9 mouse cellular contexts compared by ENCODE assay signal in genomic region chr16:17928627-17929104, GRCm38 (mm10). TPM values are rescaled to one million over a fixed set of nuclear protein-coding genes. Genes with fewer than 3 reads are reported as not detected.
DNase-seq lines count a peak whose midpoint lies in the region; ATAC-seq and TF ChIP-seq lines count a peak whose summit lies in the region.
"Had no signal": no experiment of that assay in that cellular context is flagged by ENCODE, and none has a peak within 500 bp of the region (broad histone marks: within the 10 kb centered on the region; RNA-seq: fewer than 3 reads in every experiment).

No protein-coding gene starts in this region.

- peak overlapping the region; percentile 73 to 83 (median 83) for H3K4me3 ChIP-seq in CH12.LX (replicated peaks in 1 of 3; ENCODE audit: low read depth in 2 of 3, low read length in 2 of 3, poor library complexity in 1 of 3)
- peak overlapping the region; percentile 74 for H3K4me3 ChIP-seq in bone marrow macrophage, adult 2 months (ENCODE audit: insufficient read depth, low read length)
- peak overlapping the region; percentile 86 for H3K4me3 ChIP-seq in erythroblast, embryonic 14.5 days (replicated peaks)
- H3K4me3 ChIP-seq in heart, embryonic 16.5 days (ENCODE audit: low read length) = peak overlapping the region; percentile 93
- H3K4me3 ChIP-seq in neural tube, embryonic 13.5 days = peak overlapping the region; percentile 86

- peaks cover 3% of the 10 kb centered on the region for H3K27me3 ChIP-seq in CH12.LX (replicated peaks)
- no peaks in the 10 kb centered on the region for H3K27me3 ChIP-seq in erythroblast, embryonic 14.5 days (ENCODE audit: control insufficient read depth)
- no peaks in the 10 kb centered on the region for H3K27me3 ChIP-seq in heart, embryonic 16.5 days (ENCODE audit: control insufficient read depth, insufficient read depth, low read length)
- H3K27me3 ChIP-seq in neural tube, embryonic 13.5 days = no peaks in the 10 kb centered on the region

- no peak for TF ChIP-seq EP300 in CH12.LX (IDR thresholded peaks at IDR 0.05; ENCODE audit: low read length)

- peak overlapping the region; percentile 43 for H3K27ac ChIP-seq in CH12.LX (ENCODE audit: insufficient read depth, low read depth)
- peak overlapping the region; percentile 81 for H3K27ac ChIP-seq in bone marrow macrophage, adult 2 months (ENCODE audit: insufficient read depth, low read depth, low read length)
- peak overlapping the region; percentile 78 for H3K27ac ChIP-seq in heart, embryonic 16.5 days (ENCODE audit: low read length)
- H3K27ac ChIP-seq in neural tube, embryonic 13.5 days (replicated peaks) = peak overlapping the region; percentile 90

- dilution Hi-C loops in CH12.LX (cut with MboI; ENCODE audit: extremely low pct_ligation_motif_present, extremely low pct_unique_long_range_greater_than_20kb, low sequenced_read_pairs) = no loop called here

- no peaks in the 10 kb centered on the region for H3K79me2 ChIP-seq in CH12.LX (replicated peaks; ENCODE audit: control insufficient read depth, extremely low read depth, insufficient read depth, poor library complexity, severe bottlenecking)

- peak; percentile 74 for ATAC-seq in heart, embryonic 16.5 days (replicated peaks; ENCODE audit: extremely low read depth, insufficient read depth, low FRiP score)
- ATAC-seq in neural tube, embryonic 13.5 days (ENCODE audit: low read depth) = peak; percentile 42

- peaks cover 7 to 32% of the 10 kb centered on the region in 2 experiments for H3K4me1 ChIP-seq in CH12.LX (ENCODE audit: control insufficient read depth in 1 of 2, insufficient read depth in 2 of 2)
- H3K4me1 ChIP-seq in bone marrow macrophage, adult 2 months (ENCODE audit: control insufficient read depth, insufficient read depth, low read length) = peaks cover 8% of the 10 kb centered on the region
- H3K4me1 ChIP-seq in erythroblast, embryonic 14.5 days (ENCODE audit: control insufficient read depth) = peaks cover 61% of the 10 kb centered on the region
- H3K4me1 ChIP-seq in heart, embryonic 16.5 days (ENCODE audit: control insufficient read depth, insufficient read depth, low read length) = no peaks in the 10 kb centered on the region; the same call in 1 of the 2 replicates
- H3K4me1 ChIP-seq in neural tube, embryonic 13.5 days (replicated peaks) = peaks cover 26% of the 10 kb centered on the region

- H3K9ac ChIP-seq in CH12.LX (ENCODE audit: insufficient read depth, low read depth) = peak overlapping the region; percentile 83
- peak overlapping the region; percentile 90 for H3K9ac ChIP-seq in heart, embryonic 16.5 days (ENCODE audit: low read length)
- peak overlapping the region; percentile 93 for H3K9ac ChIP-seq in neural tube, embryonic 13.5 days

- TF ChIP-seq CTCF in CH12.LX (conservative IDR thresholded peaks at IDR 0.05 in 1 of 2, IDR thresholded peaks at IDR 0.05 in 1 of 2; ENCODE audit: low read depth in 2 of 2, low read length in 2 of 2) = peak in 1 of 2 experiments; percentile 96; a peak in 2 of 4 replicates
- TF ChIP-seq CTCF in bone marrow macrophage, adult 2 months (IDR thresholded peaks at IDR 0.05; ENCODE audit: low read depth, low read length) = peak; percentile 43

- in situ Hi-C loops in CH12.LX (cut with MboI; ENCODE audit: low pct_ligation_motif_present, low pct_unique_long_range_greater_than_20kb, low sequenced_read_pairs) = no loop called here

- H3K36me3 ChIP-seq in CH12.LX (replicated peaks in 1 of 2; ENCODE audit: control insufficient read depth in 1 of 2, insufficient read depth in 1 of 2, low read length in 1 of 2) = peaks cover 19 to 34% of the 10 kb centered on the region in 2 experiments
- peaks cover 22% of the 10 kb centered on the region for H3K36me3 ChIP-seq in erythroblast, embryonic 14.5 days (ENCODE audit: control insufficient read depth)
- H3K36me3 ChIP-seq in heart, embryonic 16.5 days (ENCODE audit: control insufficient read depth, insufficient read depth) = peaks cover 7% of the 10 kb centered on the region
- H3K36me3 ChIP-seq in neural tube, embryonic 13.5 days = peaks cover 19% of the 10 kb centered on the region

- 0 out of 2 replicates have a peak, but pooled peaks have one; percentile 16 for TF ChIP-seq POLR2A in CH12.LX (IDR thresholded peaks at IDR 0.05; ENCODE audit: low read depth, low read length)
- no peak for TF ChIP-seq POLR2A in bone marrow macrophage, adult 2 months (IDR thresholded peaks at IDR 0.05; ENCODE audit: borderline replicate concordance, low read depth, low read length)

- DNase-seq in CH12.LX (ENCODE audit: extremely low read depth) = peak; percentile 95
- DNase-seq in kidney, postnatal 14 days = peak; percentile 87
- peak; percentile 82 to 88 for DNase-seq in lung, adult 18-20 months
- peak; percentile 51 to 64 for DNase-seq in thymus, adult 18-20 months

- WGBS in heart, embryonic 16.5 days = 0% methylated on average over 9 of the region's 9 CpGs
- WGBS in neural tube, embryonic 13.5 days = under 1% methylated on average over 9 of the region's 9 CpGs

- TF ChIP-seq RAD21 in CH12.LX (IDR thresholded peaks at IDR 0.05; ENCODE audit: low read depth, low read length) = peak; percentile 54

- H3K9me3 ChIP-seq in CH12.LX (replicated peaks; ENCODE audit: low read length) = no peaks in the 10 kb centered on the region
- H3K9me3 ChIP-seq in erythroblast, embryonic 14.5 days (ENCODE audit: control insufficient read depth, low read length) = no peaks in the 10 kb centered on the region
- H3K9me3 ChIP-seq in heart, embryonic 16.5 days (replicated peaks; ENCODE audit: control insufficient read depth, low read length) = no peaks in the 10 kb centered on the region
- H3K9me3 ChIP-seq in neural tube, embryonic 13.5 days = no peaks in the 10 kb centered on the region

- peak overlapping the region; percentile 52 for H3K4me2 ChIP-seq in CH12.LX (ENCODE audit: insufficient read depth, low read depth, poor library complexity, severe bottlenecking)
- H3K4me2 ChIP-seq in heart, embryonic 16.5 days (ENCODE audit: low read depth, low read length) = peak overlapping the region; percentile 99
- peak overlapping the region; percentile 89 for H3K4me2 ChIP-seq in neural tube, embryonic 13.5 days

TF ChIP-seq in CH12.LX, 34 proteins besides CTCF, POLR2A, EP300 and RAD21 (continues in another document):
- TF ChIP-seq CHD1 (IDR thresholded peaks at IDR 0.05; ENCODE audit: low read depth, low read length) (no peak), USF1 (IDR thresholded peaks at IDR 0.05; ENCODE audit: low read depth, low read length) (no peak), E2F4 (IDR thresholded peaks at IDR 0.05; ENCODE audit: insufficient replicate concordance, low read depth, low read length) (no peak), JUND (conservative IDR thresholded peaks at IDR 0.05; ENCODE audit: low read depth, low read length) (no peak), TCF12 (IDR thresholded peaks at IDR 0.05; ENCODE audit: low read depth, low read length) (no peak), MAFK (IDR thresholded peaks at IDR 0.05; ENCODE audit: insufficient replicate concordance, low read length) (no peak), JUN (IDR thresholded peaks at IDR 0.05; ENCODE audit: insufficient read depth, low read depth, low read length) (no peak), MYC (IDR thresholded peaks at IDR 0.05; ENCODE audit: low read depth, low read length) (0 out of 2 replicates have a peak, but pooled peaks have one; percentile 41), BHLHE40 (IDR thresholded peaks at IDR 0.05; ENCODE audit: low read depth, low read length) (no peak)

RNA-seq across cellular contexts. Expression of gene Slc25a1, which starts 0.6 kb away (rescaled TPM):
- total RNA-seq in CH12.LX (2012; rRNA removed) = 106 and 141 TPM in 2 replicates
- 96.5 and 113 TPM in 2 replicates for total RNA-seq in CH12.LX (2014; rRNA removed)
- polyA plus RNA-seq in CH12.LX (2012; ENCODE audit: insufficient read length, low read depth) = 122 and 134 TPM in 2 replicates
- 53.5 and 59.4 TPM in 2 replicates for polyA plus RNA-seq in bone marrow macrophage, adult 2 months (2012; ENCODE audit: insufficient read depth, insufficient read length, missing spikeins)
- polyA plus RNA-seq in erythroblast, embryonic 14.5 days (2012) = 5.4 and 5.9 TPM in 2 replicates
- polyA plus RNA-seq in heart, embryonic 16.5 days (2015; fragmentation: Nextera tagmentation; extraction: Ambion mirVana) = 27.2 and 27.9 TPM in 2 replicates
- 163 and 169 TPM in 2 replicates for polyA plus RNA-seq in neural tube, embryonic 13.5 days (2015; fragmentation: Nextera tagmentation; extraction: Ambion mirVana)

RNA-seq across cellular contexts. Expression of gene Gsc2, which starts 13.8 kb away (rescaled TPM):
- total RNA-seq in CH12.LX (2012; rRNA removed) (not detected in 2 replicates), CH12.LX (2014; rRNA removed) (not detected in 2 replicates)
- polyA plus RNA-seq in CH12.LX (2012; ENCODE audit: insufficient read length, low read depth) = not detected in 2 replicates
- not detected in 2 replicates for polyA plus RNA-seq in bone marrow macrophage, adult 2 months (2012; ENCODE audit: insufficient read depth, insufficient read length, missing spikeins)
- polyA plus RNA-seq in erythroblast, embryonic 14.5 days (2012) = 0.04 TPM in 1 of 2 replicates, not detected in the other
- polyA plus RNA-seq in heart, embryonic 16.5 days (2015; fragmentation: Nextera tagmentation; extraction: Ambion mirVana) = not detected in 2 replicates
- not detected in 2 replicates for polyA plus RNA-seq in neural tube, embryonic 13.5 days (2015; fragmentation: Nextera tagmentation; extraction: Ambion mirVana)
- polyA plus RNA-seq: large intestine, adult 2 months had no signal

RNA-seq across cellular contexts. Expression of gene Ess2, which starts 17.5 kb away (rescaled TPM):
- total RNA-seq in CH12.LX (2012; rRNA removed) = 33.1 and 36.7 TPM in 2 replicates
- total RNA-seq in CH12.LX (2014; rRNA removed) = 31.1 and 31.4 TPM in 2 replicates
- polyA plus RNA-seq in CH12.LX (2012; ENCODE audit: insufficient read length, low read depth) = 37.0 and 38.7 TPM in 2 replicates
- 20.1 and 27.1 TPM in 2 replicates for polyA plus RNA-seq in bone marrow macrophage, adult 2 months (2012; ENCODE audit: insufficient read depth, insufficient read length, missing spikeins)
- 2.0 and 2.1 TPM in 2 replicates for polyA plus RNA-seq in erythroblast, embryonic 14.5 days (2012)
- polyA plus RNA-seq in heart, embryonic 16.5 days (2015; fragmentation: Nextera tagmentation; extraction: Ambion mirVana) = 31.6 and 32.7 TPM in 2 replicates
- polyA plus RNA-seq in neural tube, embryonic 13.5 days (2015; fragmentation: Nextera tagmentation; extraction: Ambion mirVana) = 43.9 and 48.2 TPM in 2 replicates

RNA-seq across cellular contexts. Expression of gene Tssk2, which starts 30.2 kb away (rescaled TPM):
- total RNA-seq in CH12.LX (2012; rRNA removed) (not detected in 2 replicates), CH12.LX (2014; rRNA removed) (not detected in 2 replicates)
- polyA plus RNA-seq in CH12.LX (2012; ENCODE audit: insufficient read length, low read depth) = 0.21 TPM in 1 of 2 replicates, not detected in the other
- not detected in 2 replicates for polyA plus RNA-seq in bone marrow macrophage, adult 2 months (2012; ENCODE audit: insufficient read depth, insufficient read length, missing spikeins)
- not detected in 2 replicates for polyA plus RNA-seq in erythroblast, embryonic 14.5 days (2012)
- not detected in 2 replicates for polyA plus RNA-seq in heart, embryonic 16.5 days (2015; fragmentation: Nextera tagmentation; extraction: Ambion mirVana)
- polyA plus RNA-seq in neural tube, embryonic 13.5 days (2015; fragmentation: Nextera tagmentation; extraction: Ambion mirVana) = not detected in 2 replicates
- polyA plus RNA-seq: large intestine, adult 2 months had no signal

RNA-seq across cellular contexts. Expression of gene Dgcr2, which starts 30.3 kb away (rescaled TPM):
- 48.0 and 52.5 TPM in 2 replicates for total RNA-seq in CH12.LX (2012; rRNA removed)
- total RNA-seq in CH12.LX (2014; rRNA removed) = 36.9 and 41.5 TPM in 2 replicates
- 45.2 and 54.8 TPM in 2 replicates for polyA plus RNA-seq in CH12.LX (2012; ENCODE audit: insufficient read length, low read depth)
- 23.2 and 29.4 TPM in 2 replicates for polyA plus RNA-seq in bone marrow macrophage, adult 2 months (2012; ENCODE audit: insufficient read depth, insufficient read length, missing spikeins)
- 0.68 and 1.1 TPM in 2 replicates for polyA plus RNA-seq in erythroblast, embryonic 14.5 days (2012)
- polyA plus RNA-seq in heart, embryonic 16.5 days (2015; fragmentation: Nextera tagmentation; extraction: Ambion mirVana) = 46.9 and 55.2 TPM in 2 replicates
- 86.3 and 89.6 TPM in 2 replicates for polyA plus RNA-seq in neural tube, embryonic 13.5 days (2015; fragmentation: Nextera tagmentation; extraction: Ambion mirVana)

Comparison
In these comparisons a context has a peak if more than half of its experiments do, and no peak if none do; other contexts are left out.
1. Peak in every context shown above with its lines: DNase-seq, ATAC-seq, H3K4me3 ChIP-seq and H3K27ac ChIP-seq.